Mouse (Mus musculus) inflammation-experienced regulatory T-cells, adult 6 months (primary cell): ENCODE results near the gene Rassf8. TPM values are rescaled to one million over a fixed set of nuclear protein-coding genes. Genes with fewer than 3 reads are reported as not detected.

Source experiments
- ATAC-seq: one replicate; pipeline ENCODE4 v1.8.0; 2017
- polyA plus RNA-seq, 3 experiments: library from polyadenylated mRNA; unstranded; fragments of 100-300 nt; shearing (Covaris generic); gene quantifications; one replicate each; pipeline ENCODE4 v1.2.1; 2017

Gene Rassf8
- polyA plus RNA-seq: under 1 TPM in 1 of 3 experiments, not detected in 2; 0.40 TPM

DNA sequence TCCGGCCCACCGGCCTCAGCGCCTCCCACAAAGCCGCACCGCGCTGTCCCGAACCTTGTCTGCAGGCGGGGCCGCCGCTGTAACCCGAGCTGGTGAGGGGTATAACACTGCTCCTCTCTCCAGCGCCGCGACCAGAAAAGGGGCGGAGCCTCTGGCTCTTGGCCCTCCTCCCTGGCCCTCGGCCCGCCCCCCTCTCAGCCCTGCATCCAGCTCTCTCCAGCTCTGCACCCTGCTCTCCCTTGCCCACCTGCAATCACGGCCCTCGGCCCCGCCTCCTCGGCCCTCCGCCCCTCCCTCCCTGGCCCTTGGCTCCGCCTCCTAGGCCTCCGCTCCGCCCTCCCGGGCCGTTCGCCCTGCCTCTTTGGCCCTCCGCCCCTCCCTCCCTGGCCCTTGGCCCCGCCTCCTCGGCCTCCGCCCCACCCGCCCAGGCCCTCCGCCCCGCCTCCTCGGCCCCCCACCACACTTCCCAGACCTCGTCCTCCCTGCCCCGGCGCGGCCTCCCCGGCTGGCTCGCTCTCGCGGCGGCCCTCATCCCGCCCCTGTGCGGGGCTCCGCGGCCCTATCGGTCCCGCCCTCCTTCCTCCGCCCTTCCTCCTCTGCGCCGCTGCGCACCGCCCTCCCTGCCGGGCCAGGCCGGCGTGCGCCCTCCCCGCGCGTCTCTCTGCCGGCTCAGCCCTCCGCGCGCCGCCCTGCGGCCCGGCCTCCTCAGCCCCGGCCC is at the start of gene Rassf8:
Gene Rassf8, plus strand, starts transcription at position 617 of the 718 bp plus-strand sequence.
- ATAC-seq: peak; percentile 88

DNA sequence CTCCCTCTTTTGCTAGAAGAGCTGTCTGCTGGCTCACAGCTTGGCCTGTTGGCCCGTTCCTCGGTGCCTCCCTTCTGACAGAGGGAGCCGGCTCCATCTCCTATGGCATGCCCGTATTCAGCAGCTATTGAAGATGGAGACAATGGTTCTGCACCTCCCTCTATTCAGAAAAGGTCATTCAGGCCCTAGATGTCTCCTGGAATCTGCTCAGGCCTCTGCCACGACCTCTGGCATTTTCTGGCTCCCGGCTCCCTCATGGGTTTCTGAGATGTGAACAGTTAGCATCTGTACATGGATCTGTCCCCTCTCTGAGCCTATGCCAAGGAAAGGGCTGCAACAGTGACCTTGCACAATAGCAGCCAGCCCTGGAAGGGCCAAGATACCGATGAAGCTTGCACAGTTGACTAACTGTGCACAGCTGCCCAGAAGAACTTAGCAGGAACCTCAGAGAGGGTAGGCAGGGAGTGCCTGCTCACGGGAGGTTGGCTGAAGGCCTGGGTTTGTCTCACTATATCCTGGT is 45.5 kb upstream of the Rassf8 start:
- no peak for ATAC-seq

DNA sequence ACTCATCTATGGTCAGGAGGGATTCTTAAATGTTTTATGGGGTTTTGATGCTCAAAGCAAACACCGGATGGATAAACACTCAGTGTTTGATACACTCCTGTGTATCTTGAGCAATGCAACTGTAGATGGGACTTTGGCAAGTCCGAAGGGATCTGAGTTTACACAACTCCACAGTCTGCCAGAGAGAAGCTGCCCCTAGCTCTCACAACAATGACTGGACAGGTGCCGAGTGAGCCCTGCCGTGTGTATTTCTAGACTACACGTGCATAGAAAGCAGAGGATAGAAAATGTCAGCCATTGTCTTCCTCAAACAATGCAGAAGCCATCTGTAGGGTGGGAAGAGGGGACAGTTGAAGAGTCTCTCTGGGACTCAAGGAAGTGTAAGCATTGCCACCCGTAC is 42.9 kb upstream of the Rassf8 start:
- ATAC-seq: no peak

GRCm38 (mm10) chr6:145709956-145710720 is 36.4 kb upstream of the Rassf8 start:
- ATAC-seq: no peak

GRCm38 (mm10) chr6:145710797-145711196 is 35.8 kb upstream of the Rassf8 start:
- ATAC-seq: no peak

DNA sequence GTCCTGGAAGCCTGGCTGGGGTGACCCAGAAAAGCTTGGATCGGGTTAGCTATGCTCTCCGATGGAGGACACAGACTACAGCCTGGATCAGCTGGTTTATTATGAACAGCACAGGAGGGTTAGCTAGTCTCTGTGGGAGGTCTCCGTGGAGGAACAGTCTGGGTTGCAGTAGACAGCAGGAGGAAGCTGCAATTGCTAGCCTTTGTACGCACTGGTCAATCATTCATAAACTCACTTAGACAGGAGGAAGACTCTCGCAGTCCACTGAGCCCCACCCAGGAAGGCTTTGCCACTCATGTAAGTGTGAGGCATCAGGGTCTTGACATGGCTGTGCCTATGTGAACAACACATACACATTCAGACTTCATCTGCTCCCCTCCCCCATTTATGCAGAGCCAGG is 35.2 kb upstream of the Rassf8 start:
- no peak for ATAC-seq

GRCm38 (mm10) chr6:145713241-145714114 is 33.1 kb upstream of the Rassf8 start:
- no peak for ATAC-seq

DNA sequence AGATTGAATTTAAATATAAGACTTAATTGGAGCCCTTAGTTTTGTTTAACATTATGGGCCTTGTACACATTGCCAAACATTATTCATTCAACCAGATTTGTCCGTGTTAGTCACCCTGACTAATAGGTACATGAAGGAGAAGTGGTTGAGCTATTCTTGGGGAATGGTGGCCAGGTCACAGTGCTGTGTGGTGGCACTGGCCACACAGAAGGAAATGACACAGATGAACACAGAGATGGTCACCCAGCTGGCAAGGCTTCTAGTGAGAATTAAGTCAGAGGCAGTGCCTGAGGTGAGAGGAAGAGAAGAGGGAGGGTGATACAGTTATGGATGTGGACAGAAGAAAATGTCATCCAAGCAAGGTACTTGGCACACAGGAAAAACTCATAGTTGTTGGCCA is 32.4 kb upstream of the Rassf8 start:
- no peak for ATAC-seq

GRCm38 (mm10) chr6:145722596-145722995 is 24.0 kb upstream of the Rassf8 start:
- no peak for ATAC-seq

GRCm38 (mm10) chr6:145723131-145723863 is 23.3 kb upstream of the Rassf8 start:
- ATAC-seq: no peak

DNA sequence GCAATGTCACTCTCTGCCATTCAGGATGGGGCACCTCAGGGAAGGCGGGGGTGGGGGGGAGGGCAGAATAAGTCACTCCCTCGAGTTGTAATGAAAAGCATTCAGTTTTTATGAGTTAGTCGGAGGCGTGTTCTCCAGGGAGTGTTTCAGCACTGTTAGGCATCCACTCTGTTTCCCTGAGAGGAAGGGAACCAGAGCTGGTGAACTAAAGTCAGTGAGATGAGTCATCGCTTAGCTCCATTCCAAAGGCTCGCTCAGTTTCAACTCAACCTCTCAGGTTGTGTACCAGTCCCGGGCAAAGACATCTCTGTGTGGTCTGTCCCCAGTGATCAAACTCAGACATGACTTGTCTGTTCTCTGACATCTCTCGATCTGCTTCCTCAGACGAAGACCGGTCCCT is 20.7 kb upstream of the Rassf8 start:
- ATAC-seq: no peak

DNA sequence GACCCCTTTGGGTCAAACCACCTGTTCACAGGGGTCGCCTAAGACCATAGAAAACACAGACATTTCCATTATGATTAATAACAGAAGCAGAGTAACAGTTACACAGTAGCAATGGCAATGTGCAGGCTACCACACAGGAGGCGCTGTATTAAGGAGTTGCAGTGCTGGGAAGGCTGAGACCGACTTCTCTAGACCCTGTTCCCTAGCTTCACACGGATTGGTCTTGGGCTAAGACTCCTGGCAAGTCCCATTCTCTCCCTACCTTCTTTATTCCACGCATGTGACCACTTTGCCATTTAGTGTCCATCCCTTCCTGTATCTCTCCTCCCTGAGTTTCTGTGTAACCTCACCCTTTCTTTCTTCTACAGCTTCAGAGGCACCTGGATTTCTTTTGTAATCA is 19.6 kb upstream of the Rassf8 start:
- ATAC-seq: no peak

- ATAC-seq: no peak
These were observed 13.7 kb upstream of the Rassf8 start for GRCm38 (mm10) chr6:145732868-145733267.

- no peak for ATAC-seq
These were observed 13.3 kb upstream of the Rassf8 start for GRCm38 (mm10) chr6:145733276-145733675.

DNA sequence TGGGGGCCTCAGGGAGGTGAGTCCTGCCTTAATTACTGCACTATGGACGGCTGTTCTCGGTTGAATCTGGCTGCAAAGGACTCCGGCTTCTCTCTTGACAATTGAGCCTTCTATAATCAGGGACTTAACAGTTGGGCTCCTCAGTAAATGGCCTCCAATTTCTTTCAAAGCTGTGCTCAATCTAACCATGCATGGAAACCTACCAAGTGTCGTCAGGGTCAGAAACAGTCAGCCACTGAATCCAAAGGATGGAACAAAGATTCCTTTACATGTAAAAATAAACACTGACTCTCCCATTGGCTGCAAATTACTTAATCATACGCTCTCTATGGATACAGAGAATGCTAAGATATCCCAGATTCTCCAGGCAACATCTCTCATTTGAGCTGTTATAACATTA is 12.6 kb upstream of the Rassf8 start:
- no peak for ATAC-seq

GRCm38 (mm10) chr6:145736099-145736498 is 10.4 kb upstream of the Rassf8 start:
- ATAC-seq: peak; percentile 87

GRCm38 (mm10) chr6:145739231-145739630 is 7.3 kb upstream of the Rassf8 start:
- no peak for ATAC-seq

- ATAC-seq: no peak
These were observed 6.5 kb upstream of the Rassf8 start for GRCm38 (mm10) chr6:145740011-145740410.

GRCm38 (mm10) chr6:145745291-145745690 is 1.3 kb upstream of the Rassf8 start:
- ATAC-seq: no peak

DNA sequence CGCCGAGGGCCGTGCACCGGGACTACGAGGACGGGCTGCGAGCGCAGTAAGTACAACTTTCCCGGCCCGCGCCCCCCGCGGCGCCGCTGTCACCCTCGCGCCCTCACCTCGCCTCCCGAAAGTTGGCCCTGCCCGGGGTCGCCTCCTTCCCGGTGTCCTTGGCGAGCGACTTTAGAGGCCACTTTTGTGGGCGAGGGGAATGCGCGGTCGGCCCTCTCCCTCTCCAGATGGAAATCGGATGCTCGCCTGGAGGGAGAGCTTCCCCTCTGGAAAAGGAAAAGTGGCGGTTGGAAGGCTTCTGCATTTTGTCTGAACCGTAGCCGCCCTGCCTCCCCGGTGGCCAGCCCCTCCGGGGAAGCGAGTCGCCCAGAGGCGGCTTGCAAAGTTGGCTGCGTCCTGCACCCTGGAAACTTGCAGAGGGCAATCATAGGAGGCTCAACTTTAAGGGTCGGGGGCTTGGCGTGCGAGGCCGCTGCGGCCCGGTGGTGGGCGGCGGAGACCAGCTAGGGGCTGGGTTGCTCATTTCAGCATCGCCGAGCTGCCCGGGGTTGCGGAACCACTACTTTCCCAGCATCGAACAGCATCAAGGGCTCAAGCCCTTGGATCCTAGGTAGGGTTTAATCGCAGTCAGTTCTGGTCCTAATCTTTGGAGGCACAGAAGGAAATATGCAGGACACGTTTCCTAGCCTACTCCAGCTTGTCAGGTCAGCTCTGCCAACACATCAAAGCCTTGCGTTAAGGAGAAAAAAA is 548 bp downstream of the Rassf8 start:
- peak; percentile 20 for ATAC-seq
